Mouse (Mus musculus): ENCODE measurements around the gene Lactb.

- TF ChIP-seq TAL1 (IDR thresholded peaks at IDR 0.05; ENCODE audit: low read length) (no peak), GATA1 (IDR thresholded peaks at IDR 0.05; ENCODE audit: low read length) (no peak)
Observed at GRCm38 (mm10) chr9:66907126-66907525, 68.2 kb downstream of the Lactb start.
